Mouse (Mus musculus) heart, postnatal 0 days (tissue): ENCODE measurements around the gene Gm45623.

Source experiments
- CTCF ChIP-seq: IDR thresholded peaks from 2 replicates; pipeline ENCODE4 v1.5.1; 2016; ENCODE audit warnings: antibody characterized with exemption, control low read depth, low read depth
- EP300 ChIP-seq: IDR thresholded peaks from 2 replicates; pipeline ENCODE4 v1.6.1; 2016; ENCODE audit warnings: antibody characterized with exemption, low read depth

GRCm38 (mm10) chr13:56735212-56735875 is 18.3 kb downstream of the Gm45623 start:
- TF ChIP-seq CTCF (peak; percentile 69), EP300 (no peak)
